Mouse (Mus musculus): ENCODE measurements around the gene Fars2. TPM values are rescaled to one million over a fixed set of nuclear protein-coding genes. Genes with fewer than 3 reads are reported as not detected.

Gene Fars2
- polyA plus RNA-seq, 1 experiment = 28.4 TPM

DNA sequence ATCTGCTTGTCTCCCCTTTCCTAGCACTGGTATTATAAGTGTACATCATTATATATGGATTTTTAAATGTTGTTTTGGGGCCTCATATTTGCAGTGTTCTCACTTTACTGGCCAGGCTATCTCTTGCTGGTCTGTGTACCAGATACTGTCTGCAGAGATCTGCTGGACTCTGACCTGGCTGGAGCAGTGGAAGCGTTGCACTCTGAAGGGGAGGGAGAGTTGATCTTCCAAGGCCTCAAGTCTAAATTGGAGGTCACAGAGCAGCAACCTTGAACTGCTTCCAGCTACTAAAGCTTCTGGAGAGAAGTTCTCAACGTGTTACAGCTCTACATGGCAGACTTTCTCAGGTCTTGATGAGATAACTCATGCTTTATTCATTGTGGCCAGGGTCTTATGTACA lies 107.2 kb downstream of the Fars2 start:
- H3K27me3 ChIP-seq (ENCODE audit: control insufficient read depth, insufficient read depth, low read length) = no peaks in the 10 kb centered on the region
- no peak overlapping the region for H3K4me3 ChIP-seq (replicated peaks; ENCODE audit: insufficient read depth, low read depth, low read length)
- no peak for DNase-seq
- TF ChIP-seq CTCF (IDR thresholded peaks at IDR 0.05; ENCODE audit: borderline replicate concordance, insufficient read depth, low read depth, low read length) (no peak), POLR2A (IDR thresholded peaks at IDR 0.05; ENCODE audit: borderline replicate concordance, insufficient read depth, low read length) (no peak)
- H3K27ac ChIP-seq (ENCODE audit: insufficient read depth, low read length) = no peak overlapping the region
- 69% methylated on average over 2 of the region's 2 CpGs for WGBS
- H3K4me1 ChIP-seq (ENCODE audit: control insufficient read depth, insufficient read depth, low read length) = no peaks in the 10 kb centered on the region

DNA sequence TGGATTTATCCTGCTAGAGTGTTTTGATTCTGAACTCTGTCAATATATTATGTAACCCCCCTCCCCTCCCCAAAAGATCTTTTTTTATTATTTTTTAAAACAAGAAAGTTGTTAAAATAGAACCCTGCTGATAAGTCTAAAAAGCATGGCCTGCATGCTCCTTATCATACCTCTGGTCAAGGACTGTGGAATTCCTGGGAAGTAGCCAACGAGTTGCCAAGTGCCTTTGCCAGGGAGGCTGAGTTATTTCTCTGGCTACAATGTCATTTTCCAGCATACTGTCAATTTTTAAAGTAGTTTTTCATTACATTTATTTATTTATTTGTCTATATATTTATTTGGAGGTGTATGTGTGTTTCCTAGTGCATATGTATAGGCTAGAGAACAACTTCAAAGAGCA lies 125.0 kb downstream of the Fars2 start:
- no peaks in the 10 kb centered on the region for H3K4me1 ChIP-seq (ENCODE audit: control insufficient read depth, insufficient read depth, low read length)
- no peaks in the 10 kb centered on the region for H3K27me3 ChIP-seq (ENCODE audit: control insufficient read depth, insufficient read depth, low read length)
- no peak for DNase-seq
- 47% methylated on average over 1 of the region's 1 CpGs for WGBS
- H3K4me3 ChIP-seq (replicated peaks; ENCODE audit: insufficient read depth, low read depth, low read length) = no peak overlapping the region
- TF ChIP-seq POLR2A (IDR thresholded peaks at IDR 0.05; ENCODE audit: borderline replicate concordance, insufficient read depth, low read length) = no peak
- no peak for TF ChIP-seq CTCF (IDR thresholded peaks at IDR 0.05; ENCODE audit: borderline replicate concordance, insufficient read depth, low read depth, low read length)
- H3K27ac ChIP-seq (ENCODE audit: insufficient read depth, low read length) = no peak overlapping the region

DNA sequence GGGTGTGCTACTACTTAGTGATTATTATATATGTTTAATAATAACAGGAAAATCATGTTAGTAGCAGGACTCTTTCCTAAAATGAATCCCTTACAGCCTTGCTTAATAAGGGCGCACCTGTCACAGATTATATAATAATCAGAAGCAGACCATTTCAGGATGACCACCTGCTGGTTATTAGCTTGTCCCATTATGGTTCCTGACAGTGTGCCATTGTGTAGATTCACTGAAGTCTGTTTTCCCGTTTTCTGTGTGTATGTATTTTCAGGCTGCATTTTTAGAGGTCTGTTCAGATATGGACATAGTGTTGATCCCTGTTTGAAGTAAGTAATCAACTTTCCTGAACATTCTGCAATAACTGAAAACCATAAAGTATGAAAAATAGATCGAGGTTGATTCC lies 136.7 kb downstream of the Fars2 start:
- peak in 1 of 2 experiments; percentile 75 for DNase-seq
- TF ChIP-seq POLR2A (IDR thresholded peaks at IDR 0.05; ENCODE audit: borderline replicate concordance, insufficient read depth, low read length) (no peak), CTCF (IDR thresholded peaks at IDR 0.05; ENCODE audit: borderline replicate concordance, insufficient read depth, low read depth, low read length) (no peak)
- 37% methylated on average over 3 of the region's 3 CpGs for WGBS
- Histone ChIP-seq H3K27ac (ENCODE audit: insufficient read depth, low read length) (no peak overlapping the region), H3K4me3 (replicated peaks; ENCODE audit: insufficient read depth, low read depth, low read length) (no peak overlapping the region), H3K27me3 (ENCODE audit: control insufficient read depth, insufficient read depth, low read length) (no peaks in the 10 kb centered on the region), H3K4me1 (ENCODE audit: control insufficient read depth, insufficient read depth, low read length) (peaks cover 2% of the 10 kb centered on the region; the same call in 1 of the 2 replicates)

DNA sequence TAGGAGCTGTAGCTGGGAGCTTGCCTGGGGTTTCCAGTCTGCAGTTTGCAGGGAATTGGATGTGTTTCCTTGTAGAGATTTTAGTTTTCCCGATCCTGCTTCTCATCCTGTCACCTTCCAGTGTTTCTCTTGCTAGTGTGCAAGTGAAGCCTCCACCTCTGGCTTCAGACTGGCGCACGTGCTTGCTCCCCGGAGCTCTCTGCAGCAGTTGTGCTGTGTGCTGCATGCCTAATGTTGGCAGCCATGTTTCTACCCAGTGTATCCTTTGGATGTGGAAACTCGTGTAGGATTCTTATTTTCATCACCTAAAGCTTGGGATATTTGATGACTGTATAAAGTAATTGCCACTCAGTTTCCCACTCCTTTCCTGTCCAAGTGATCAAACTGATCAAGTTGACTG lies 140.0 kb downstream of the Fars2 start:
- no peak for DNase-seq
- Histone ChIP-seq H3K27me3 (ENCODE audit: control insufficient read depth, insufficient read depth, low read length) (no peaks in the 10 kb centered on the region), H3K4me1 (ENCODE audit: control insufficient read depth, insufficient read depth, low read length) (peaks cover 2% of the 10 kb centered on the region; the same call in 1 of the 2 replicates), H3K27ac (ENCODE audit: insufficient read depth, low read length) (no peak overlapping the region), H3K4me3 (replicated peaks; ENCODE audit: insufficient read depth, low read depth, low read length) (no peak overlapping the region)
- 80% methylated on average over 5 of the region's 5 CpGs for WGBS
- TF ChIP-seq POLR2A (IDR thresholded peaks at IDR 0.05; ENCODE audit: borderline replicate concordance, insufficient read depth, low read length) (no peak), CTCF (IDR thresholded peaks at IDR 0.05; ENCODE audit: borderline replicate concordance, insufficient read depth, low read depth, low read length) (no peak)

GRCm38 (mm10) chr13:36259754-36260153 lies 142.5 kb downstream of the Fars2 start:
- no peak for DNase-seq

DNA sequence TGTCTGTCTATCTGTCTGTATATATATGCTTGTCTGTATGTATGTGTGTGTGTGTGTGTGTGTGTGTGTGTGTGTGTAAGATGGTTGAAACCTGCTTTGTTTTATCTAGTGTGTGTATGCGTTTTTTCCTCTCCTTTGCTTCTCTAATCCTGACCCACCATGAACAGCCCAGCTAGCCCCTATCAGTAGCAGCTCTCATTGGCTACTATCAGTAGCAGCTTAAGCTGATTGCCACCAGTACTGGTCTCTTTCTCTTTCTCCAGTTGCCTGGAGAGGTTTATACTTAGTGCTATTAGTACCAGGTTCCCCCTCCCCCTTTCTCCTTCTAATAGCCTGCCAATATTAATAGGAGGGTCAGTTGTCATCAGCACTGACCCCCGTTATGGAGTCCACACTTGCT lies 144.1 kb downstream of the Fars2 start:
- WGBS = 79% methylated on average over 2 of the region's 2 CpGs
- Histone ChIP-seq H3K4me1 (ENCODE audit: control insufficient read depth, insufficient read depth, low read length) (no peaks in the 10 kb centered on the region; the same call in 1 of the 2 replicates), H3K4me3 (replicated peaks; ENCODE audit: insufficient read depth, low read depth, low read length) (no peak overlapping the region), H3K27ac (ENCODE audit: insufficient read depth, low read length) (no peak overlapping the region), H3K27me3 (ENCODE audit: control insufficient read depth, insufficient read depth, low read length) (no peaks in the 10 kb centered on the region)
- TF ChIP-seq CTCF (IDR thresholded peaks at IDR 0.05; ENCODE audit: borderline replicate concordance, insufficient read depth, low read depth, low read length) = no peak
- TF ChIP-seq POLR2A (IDR thresholded peaks at IDR 0.05; ENCODE audit: borderline replicate concordance, insufficient read depth, low read length) = no peak
- DNase-seq = no peak

More at GRCm38 (mm10) chr13:36259754-36260153, 142.5 kb downstream of the Fars2 start:
- TF ChIP-seq CTCF (IDR thresholded peaks at IDR 0.05; ENCODE audit: borderline replicate concordance, insufficient read depth, low read depth, low read length) (no peak), POLR2A (IDR thresholded peaks at IDR 0.05; ENCODE audit: borderline replicate concordance, insufficient read depth, low read length) (no peak)
- Histone ChIP-seq H3K27me3 (ENCODE audit: control insufficient read depth, insufficient read depth, low read length) (no peaks in the 10 kb centered on the region), H3K4me1 (ENCODE audit: control insufficient read depth, insufficient read depth, low read length) (no peaks in the 10 kb centered on the region; the same call in none of the 2 replicates), H3K4me3 (replicated peaks; ENCODE audit: insufficient read depth, low read depth, low read length) (no peak overlapping the region), H3K27ac (ENCODE audit: insufficient read depth, low read length) (no peak overlapping the region)
- WGBS = 84% methylated on average over 1 of the region's 1 CpGs

GRCm38 (mm10) chr13:36263240-36264095 lies 146.3 kb downstream of the Fars2 start:
- TF ChIP-seq POLR2A (IDR thresholded peaks at IDR 0.05; ENCODE audit: borderline replicate concordance, insufficient read depth, low read length) (no peak), CTCF (IDR thresholded peaks at IDR 0.05; ENCODE audit: borderline replicate concordance, insufficient read depth, low read depth, low read length) (no peak)
- Histone ChIP-seq H3K4me1 (ENCODE audit: control insufficient read depth, insufficient read depth, low read length) (no peaks in the 10 kb centered on the region; the same call in 1 of the 2 replicates), H3K27ac (ENCODE audit: insufficient read depth, low read length) (no peak overlapping the region; the same call in 1 of the 2 replicates), H3K4me3 (replicated peaks; ENCODE audit: insufficient read depth, low read depth, low read length) (no peak overlapping the region), H3K27me3 (ENCODE audit: control insufficient read depth, insufficient read depth, low read length) (no peaks in the 10 kb centered on the region)
- 53% methylated on average over 5 of the region's 5 CpGs for WGBS
- no peak for DNase-seq

- Histone ChIP-seq H3K27ac (ENCODE audit: insufficient read depth, low read length) (no peak overlapping the region), H3K27me3 (ENCODE audit: control insufficient read depth, insufficient read depth, low read length) (no peaks in the 10 kb centered on the region), H3K4me1 (ENCODE audit: control insufficient read depth, insufficient read depth, low read length) (no peaks in the 10 kb centered on the region; the same call in 1 of the 2 replicates), H3K4me3 (replicated peaks; ENCODE audit: insufficient read depth, low read depth, low read length) (no peak overlapping the region)
- peak; percentile 33 to 38 for DNase-seq
- TF ChIP-seq CTCF (IDR thresholded peaks at IDR 0.05; ENCODE audit: borderline replicate concordance, insufficient read depth, low read depth, low read length) = peak; percentile 12; the same call in 1 of the 2 replicates
- TF ChIP-seq POLR2A (IDR thresholded peaks at IDR 0.05; ENCODE audit: borderline replicate concordance, insufficient read depth, low read length) = no peak
- 96% methylated on average over 5 of the region's 5 CpGs for WGBS
Observed at GRCm38 (mm10) chr13:36264391-36264790, 147.2 kb downstream of the Fars2 start.
